7 mouse cellular contexts compared by ENCODE assay signal in the genomic region with DNA sequence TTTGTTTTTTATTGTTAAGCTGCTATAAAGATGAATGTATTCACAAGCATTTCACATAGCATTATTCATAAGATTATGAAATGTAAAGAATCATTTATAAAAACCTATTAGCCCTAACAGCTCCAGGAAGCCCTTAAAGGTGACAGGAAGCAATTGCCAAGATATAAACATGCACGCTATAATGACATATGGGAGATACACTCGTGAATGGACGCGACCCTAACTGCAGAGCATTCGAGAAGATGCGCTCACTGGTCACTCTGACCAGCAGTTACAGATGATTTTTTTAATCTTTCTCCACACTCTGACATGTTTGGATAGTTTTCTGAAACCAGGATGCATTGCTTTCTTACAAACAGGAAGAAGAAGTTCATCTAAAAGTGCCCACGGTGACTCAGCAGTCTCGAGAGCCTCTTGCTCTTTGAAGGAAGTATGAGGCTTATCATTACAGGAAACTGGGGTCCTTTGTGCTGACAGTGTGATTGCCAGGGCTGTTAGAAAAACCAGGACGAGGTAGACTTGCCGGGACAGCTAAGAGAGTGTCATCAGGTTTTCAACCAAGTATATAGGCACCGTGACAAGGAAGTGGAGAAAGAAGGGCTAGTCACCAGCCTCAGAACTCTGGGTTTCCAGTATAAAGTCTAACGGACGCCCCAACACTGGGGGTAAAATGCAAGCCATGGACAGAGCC. TPM values are rescaled to one million over a fixed set of nuclear protein-coding genes. Genes with fewer than 3 reads are reported as not detected.
DNase-seq lines count a peak whose midpoint lies in the region.

No protein-coding gene starts in this region.

- H3K36me3 ChIP-seq in macrophage (ENCODE audit: inconsistent target), result peaks cover 24% of the 10 kb centered on the region; the same call in 1 of the 2 replicates

- H3K27ac ChIP-seq in macrophage, result peak overlapping the region; percentile 99

- H3K4me3 ChIP-seq in macrophage (ENCODE audit: inconsistent target), result no peak overlapping the region

- DNase-seq in CD4-positive helper T cell, adult 2 months (ENCODE audit: low read depth, low spot score), result peak; percentile 77
- DNase-seq in MEL-GATA-1-ER (ENCODE audit: extremely low read depth, low read depth), result peak; percentile 99
- peak; percentile 78 for DNase-seq in induced T-regulatory cell, adult 2 months (ENCODE audit: low read depth)
- no peak for DNase-seq in right cerebral cortex, postnatal 25 days
- no peak for DNase-seq in cerebellum, adult 9-10 months
- no peak for DNase-seq in adrenal gland, adult 8-10 months

- WGBS in macrophage (ENCODE audit: missing documents), result 16% methylated on average over 11 of the region's 13 CpGs

- peaks cover 71% of the 10 kb centered on the region for H3K79me2 ChIP-seq in macrophage (ENCODE audit: inconsistent target)

RNA-seq across cellular contexts. Expression of gene Tmem140, which starts 6.4 kb away (rescaled TPM):
- 100 to 1,000 TPM in 11 of 26 experiments, 10 to 100 TPM in 15; 18.5 to 254 (median 80.7) TPM for total RNA-seq in macrophage (2018; cell fraction: chromatin; rRNA removed)
- 100 to 1,000 TPM in 18 of 26 experiments, 10 to 100 TPM in 8; 39.9 to 208 (median 143) TPM for total RNA-seq in macrophage (2018; cell fraction: cytosol; rRNA removed)
- 100 to 1,000 TPM in 16 of 26 experiments, 10 to 100 TPM in 10; 39.3 to 284 (median 118) TPM for total RNA-seq in macrophage (2018; cell fraction: nucleus; rRNA removed)
- 41.8 to 184 TPM (median 113 TPM) in 3 replicates for polyA plus RNA-seq in macrophage (2018)
- 10 to 100 TPM; 14.1 to 33.3 (median 18.4) TPM for total RNA-seq in adrenal gland, adult 8-10 months (2022)

RNA-seq across cellular contexts. Expression of gene Cyren, which starts 8.5 kb away (rescaled TPM):
- total RNA-seq in macrophage (2018; cell fraction: chromatin; rRNA removed), result 100 to 1,000 TPM in 2 of 26 experiments, 10 to 100 TPM in 21, 1 to 10 TPM in 3; 6.2 to 128 (median 19.9) TPM
- total RNA-seq in macrophage (2018; cell fraction: cytosol; rRNA removed), result 1 to 10 TPM; 1.7 to 4.5 (median 3.0) TPM
- total RNA-seq in macrophage (2018; cell fraction: nucleus; rRNA removed), result 100 to 1,000 TPM in 1 of 26 experiments, 10 to 100 TPM in 21, 1 to 10 TPM in 4; 3.3 to 115 (median 18.1) TPM
- 3.3 to 10.6 TPM (median 4.3 TPM) in 3 replicates for polyA plus RNA-seq in macrophage (2018)
- total RNA-seq in adrenal gland, adult 8-10 months (2022), result 1 to 10 TPM; 6.9 to 9.0 (median 7.9) TPM

RNA-seq across cellular contexts. Expression of gene Wdr91, which starts 41.3 kb away (rescaled TPM):
- 100 to 1,000 TPM; 229 to 803 (median 498) TPM for total RNA-seq in macrophage (2018; cell fraction: chromatin; rRNA removed)
- total RNA-seq in macrophage (2018; cell fraction: cytosol; rRNA removed), result 100 to 1,000 TPM in 23 of 26 experiments, 10 to 100 TPM in 3; 87.0 to 154 (median 126) TPM
- total RNA-seq in macrophage (2018; cell fraction: nucleus; rRNA removed), result 100 to 1,000 TPM; 124 to 721 (median 374) TPM
- polyA plus RNA-seq in macrophage (2018), result 86.6 to 195 TPM (median 145 TPM) in 3 replicates
- total RNA-seq in adrenal gland, adult 8-10 months (2022), result 10 to 100 TPM; 11.2 to 24.0 (median 17.3) TPM

RNA-seq across cellular contexts. Expression of gene Stra8, which starts 50.6 kb away (rescaled TPM):
- not detected for total RNA-seq in macrophage (2018; cell fraction: chromatin; rRNA removed)
- total RNA-seq in macrophage (2018; cell fraction: cytosol; rRNA removed), result not detected
- total RNA-seq in macrophage (2018; cell fraction: nucleus; rRNA removed), result not detected
- polyA plus RNA-seq in macrophage (2018), result not detected in 3 replicates
- total RNA-seq in adrenal gland, adult 8-10 months (2022), result not detected

Comparison
In these comparisons a context has a peak if more than half of its experiments do, and no peak if none do; other contexts are left out.
1. DNase-seq: peak in CD4-positive helper T cell, adult 2 months (single experiment), MEL-GATA-1-ER (single experiment) and induced T-regulatory cell, adult 2 months (single experiment); none in right cerebral cortex, postnatal 25 days (single experiment), cerebellum, adult 9-10 months (single experiment) and adrenal gland, adult 8-10 months (single experiment).